Mouse (Mus musculus) bone marrow, adult 2 months (tissue): Measurements from ENCODE around the gene Uvrag. TPM values are rescaled to one million over a fixed set of nuclear protein-coding genes. Genes with fewer than 3 reads are reported as not detected.

Experiments
- H3K27ac ChIP-seq: fragments of 200-500 bp; 2 replicates; pipeline ENCODE4 v1.5.1; 2012; ENCODE audit warnings: low read depth, mild to moderate bottlenecking, control low read depth, inconsistent platforms, low read length; ENCODE audit not compliant: control insufficient read depth, poor library complexity, insufficient read depth
- H3K4me1 ChIP-seq: fragments of 200-500 bp; 2 replicates; pipeline ENCODE4 v1.6.1; 2011; ENCODE audit warnings: low read length; ENCODE audit not compliant: control insufficient read depth, insufficient read depth
- H3K4me3 ChIP-seq: fragments of 200-500 bp; replicated peaks from 2 replicates; pipeline ENCODE3; 2011; ENCODE audit warnings: mild to moderate bottlenecking, low read depth, low read length, control low read depth; ENCODE audit not compliant: control insufficient read depth
- CTCF ChIP-seq: fragments of 200-500 bp; IDR thresholded peaks from 2 replicates; pipeline ENCODE4 v1.5.1; 2011; ENCODE audit warnings: low read length, control low read depth; ENCODE audit not compliant: control insufficient read depth, insufficient read depth
- POLR2A ChIP-seq: fragments of 200-500 bp; IDR thresholded peaks from 2 replicates; pipeline ENCODE4 v1.6.1; 2011; ENCODE audit warnings: low read depth, mild to moderate bottlenecking, control low read depth, low read length, borderline replicate concordance; ENCODE audit not compliant: control insufficient read depth
- WGBS: fragments of 180-500 bp; shearing (Covaris S2); methylation state at CpG from one replicate; pipeline ENCODE4 v1.1.7; 2018; 5-methylcytosine and 5-hydroxymethylcytosine counted together
- polyA plus RNA-seq: library from polyadenylated mRNA; stranded (reverse); fragments of >200 nt; gene quantifications from 2 replicates; pipeline ENCODE4 v1.2.4, GENCODE M21; 2011; ENCODE audit warnings: low replicate concordance; ENCODE audit not compliant: missing spikeins, insufficient read depth, insufficient read length

Gene Uvrag
- polyA plus RNA-seq, 1 experiment: 38.2 TPM

DNA sequence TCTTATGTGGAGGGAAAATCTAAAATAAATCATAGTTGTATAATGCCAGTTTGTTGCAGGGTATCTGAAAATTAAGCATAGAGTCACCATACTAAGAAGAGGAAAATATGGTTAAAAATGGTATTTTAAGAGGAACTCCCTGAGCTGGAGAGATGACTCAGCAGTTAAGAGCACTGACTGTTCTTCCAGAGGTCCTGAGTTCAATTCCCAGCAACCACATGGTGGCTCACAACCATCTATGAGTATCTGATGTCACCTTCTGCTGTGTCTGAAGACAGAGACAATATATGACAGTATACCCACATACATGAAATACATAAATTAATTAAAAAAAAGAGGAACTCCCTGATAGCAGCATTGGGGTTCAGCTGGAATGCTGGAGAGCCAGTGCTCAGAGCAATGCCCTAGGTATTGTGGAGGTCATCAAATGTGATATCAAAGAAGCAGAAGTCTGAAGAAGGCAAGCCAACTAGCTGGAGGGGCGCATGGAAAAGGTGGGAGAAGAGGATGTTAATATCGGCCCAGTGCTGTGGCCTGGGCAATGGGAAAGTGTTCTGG lies 149.7 kb downstream of the Uvrag start:
- TF ChIP-seq CTCF (no peak), POLR2A (no peak)
- Histone ChIP-seq H3K4me1 (peaks cover 4% of the 10 kb centered on the region; the same call in 1 of the 2 replicates), H3K4me3 (no peak overlapping the region), H3K27ac (no peak overlapping the region)
- WGBS: 87% methylated on average over 2 of the region's 2 CpGs

DNA sequence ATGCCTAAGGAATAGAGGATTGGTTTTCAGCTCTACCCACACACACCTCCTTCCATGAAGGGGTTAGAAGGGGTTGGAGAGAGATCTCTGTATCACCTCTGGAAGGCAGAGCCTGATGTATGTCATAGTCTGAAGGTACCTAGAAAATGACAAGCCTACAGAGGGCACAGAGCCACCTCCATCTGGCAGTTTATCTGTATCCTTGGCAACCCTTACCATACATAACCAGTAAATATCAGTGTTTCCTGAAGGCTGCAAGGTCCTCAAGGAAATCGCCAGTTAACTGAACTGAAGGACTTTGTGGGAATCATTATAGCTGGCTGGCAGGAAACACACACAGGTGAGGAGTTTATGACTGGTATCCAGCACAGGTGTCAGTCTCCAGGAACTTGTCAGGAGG lies 150.4 kb downstream of the Uvrag start:
- Histone ChIP-seq H3K27ac (no peak overlapping the region), H3K4me3 (no peak overlapping the region), H3K4me1 (peaks cover 4% of the 10 kb centered on the region; the same call in 1 of the 2 replicates)
- TF ChIP-seq CTCF (no peak), POLR2A (no peak)
- 58% methylated on average over 1 of the region's 1 CpGs for WGBS

DNA sequence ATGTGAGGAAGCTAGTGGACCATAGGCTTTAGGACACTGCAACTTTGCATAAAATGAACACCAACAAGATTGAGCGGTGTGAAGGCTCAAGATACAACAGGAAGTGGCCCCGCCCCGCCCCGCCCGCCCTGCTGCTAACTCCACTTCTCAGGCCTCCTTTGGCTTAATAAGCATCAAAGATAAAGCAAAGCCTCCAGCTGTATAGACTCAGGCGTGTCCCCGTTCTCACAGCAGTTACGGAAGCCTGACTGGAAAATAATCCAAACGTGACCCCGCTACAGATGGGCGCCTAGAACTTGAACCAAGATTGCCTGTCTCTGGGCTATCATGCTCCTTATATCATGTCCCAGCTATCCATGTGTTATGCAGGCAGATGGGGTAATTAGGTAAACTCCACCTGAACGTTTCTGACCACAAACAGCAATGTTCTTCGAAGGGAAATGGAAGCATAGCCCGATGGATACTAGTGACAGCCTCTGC lies 153.9 kb downstream of the Uvrag start:
- no peak overlapping the region for H3K27ac ChIP-seq
- no peak overlapping the region for H3K4me3 ChIP-seq
- TF ChIP-seq CTCF: no peak
- no peak for TF ChIP-seq POLR2A
- WGBS: 66% methylated on average over 14 of the region's 14 CpGs
- peaks cover 1% of the 10 kb centered on the region; the same call in 1 of the 2 replicates for H3K4me1 ChIP-seq

DNA sequence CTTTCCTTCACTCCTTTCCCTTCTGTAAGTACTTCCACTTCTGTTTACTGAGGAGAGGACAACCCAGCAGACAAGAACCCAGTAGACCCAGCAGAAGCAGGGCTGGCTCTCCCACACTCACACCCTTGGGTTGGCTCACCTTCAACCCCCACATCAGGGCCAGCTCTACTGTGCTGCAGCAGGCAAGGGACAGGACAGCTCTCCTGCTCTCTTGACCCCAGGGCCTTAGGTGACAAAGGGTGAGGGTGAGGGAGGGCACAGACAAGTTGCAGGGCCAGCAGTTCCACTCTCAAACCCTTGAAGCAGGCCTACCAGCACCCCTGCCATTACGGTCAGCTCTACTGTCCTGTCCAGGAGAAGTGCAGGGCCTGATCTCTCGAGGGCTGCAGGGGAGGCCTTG lies 155.0 kb downstream of the Uvrag start:
- WGBS: 92% methylated on average over 2 of the region's 2 CpGs
- TF ChIP-seq CTCF: no peak
- TF ChIP-seq POLR2A: no peak
- Histone ChIP-seq H3K4me3 (no peak overlapping the region), H3K27ac (no peak overlapping the region), H3K4me1 (no peaks in the 10 kb centered on the region; the same call in 1 of the 2 replicates)

DNA sequence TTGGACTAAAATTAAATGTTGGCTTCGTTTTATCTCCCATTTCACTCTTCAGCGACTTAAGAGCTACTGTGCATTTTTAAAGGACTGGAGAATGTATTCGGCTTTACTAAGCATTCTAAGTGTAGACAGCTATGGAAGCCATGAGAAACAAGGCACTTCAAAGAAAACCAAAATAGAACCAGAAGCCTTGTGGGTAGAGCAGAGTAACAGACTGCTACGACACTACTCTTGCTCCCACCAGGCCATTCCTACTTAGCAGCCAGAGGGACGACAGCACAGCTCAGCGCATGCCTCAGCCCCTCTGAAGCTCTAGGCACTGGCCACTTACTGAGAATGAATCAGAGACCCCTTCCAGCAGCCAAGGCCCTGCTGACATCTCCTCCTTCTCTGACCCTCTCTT lies 155.5 kb downstream of the Uvrag start:
- 91% methylated on average over 6 of the region's 6 CpGs for WGBS
- no peak for TF ChIP-seq CTCF
- no peak for TF ChIP-seq POLR2A
- H3K4me3 ChIP-seq: no peak overlapping the region
- H3K4me1 ChIP-seq: no peaks in the 10 kb centered on the region; the same call in 1 of the 2 replicates
- H3K27ac ChIP-seq: no peak overlapping the region

DNA sequence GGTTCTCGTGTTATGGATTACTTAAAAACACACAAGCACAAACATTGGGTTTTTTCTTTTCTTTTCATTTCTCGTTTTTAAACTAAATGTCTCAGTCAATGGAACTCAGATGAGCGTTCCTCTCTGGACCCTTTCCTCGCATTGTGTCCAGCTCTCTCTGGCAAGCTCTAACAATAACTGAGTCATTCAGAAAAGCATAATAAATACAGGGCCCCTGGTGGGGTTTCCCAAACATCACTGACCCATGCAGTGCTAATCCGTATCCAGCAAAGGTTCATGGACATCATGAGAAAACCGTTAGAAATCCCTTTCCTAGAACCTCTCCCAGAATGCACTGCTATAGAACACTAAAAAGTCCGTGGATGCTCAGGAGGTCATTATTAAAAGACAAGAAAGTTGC lies 156.6 kb downstream of the Uvrag start:
- TF ChIP-seq CTCF: no peak
- TF ChIP-seq POLR2A: no peak
- H3K27ac ChIP-seq: no peak overlapping the region
- H3K4me3 ChIP-seq: no peak overlapping the region
- WGBS: 84% methylated on average over 7 of the region's 7 CpGs
- no peaks in the 10 kb centered on the region; the same call in 1 of the 2 replicates for H3K4me1 ChIP-seq

DNA sequence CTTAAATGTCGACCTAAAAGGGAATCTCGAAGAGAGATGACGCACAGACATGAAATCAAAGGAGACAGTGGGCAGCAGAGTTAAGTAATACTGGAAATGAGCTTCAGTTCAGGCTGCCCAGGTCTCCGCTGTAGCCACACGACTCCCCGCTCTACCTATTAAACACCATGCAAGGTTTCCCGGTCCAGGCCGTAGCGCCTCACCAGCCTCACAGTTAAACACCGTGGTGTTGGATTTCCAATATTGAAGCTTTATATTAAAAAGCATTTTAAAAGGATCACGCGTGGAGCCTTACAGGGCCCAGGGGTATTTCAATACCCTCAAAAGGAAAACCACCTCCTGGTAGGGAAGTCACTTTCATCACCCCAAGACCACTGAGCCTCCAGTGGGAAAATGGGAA lies 157.9 kb downstream of the Uvrag start:
- Histone ChIP-seq H3K4me1 (no peaks in the 10 kb centered on the region; the same call in 1 of the 2 replicates), H3K27ac (no peak overlapping the region), H3K4me3 (no peak overlapping the region)
- 55% methylated on average over 12 of the region's 12 CpGs for WGBS
- TF ChIP-seq POLR2A (no peak), CTCF (no peak)

DNA sequence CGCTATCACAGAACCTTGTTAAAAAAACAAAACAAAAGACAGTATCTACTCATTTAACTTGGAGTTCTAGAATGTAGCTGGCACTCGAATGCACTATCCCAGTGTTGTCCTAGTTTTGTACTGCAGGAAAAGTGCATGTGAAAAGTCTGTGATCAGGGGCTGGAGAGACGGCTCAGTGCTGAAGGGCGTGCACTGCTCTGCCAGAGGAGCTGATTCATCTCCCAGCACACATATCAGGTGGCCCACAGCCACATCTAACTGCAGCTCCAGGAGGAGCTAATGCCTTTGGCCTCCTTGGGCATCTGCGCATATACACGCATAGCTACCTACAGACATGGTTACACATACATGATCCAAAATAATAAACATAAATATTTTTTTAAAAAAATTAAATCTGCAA lies 159.5 kb downstream of the Uvrag start:
- H3K4me3 ChIP-seq: no peak overlapping the region
- WGBS: 74% methylated on average over 6 of the region's 6 CpGs
- TF ChIP-seq POLR2A: no peak
- no peak for TF ChIP-seq CTCF
- H3K4me1 ChIP-seq: no peaks in the 10 kb centered on the region
- H3K27ac ChIP-seq: no peak overlapping the region
